Comparison of ENCODE assay signal across 8 mouse cellular contexts in the genomic region with DNA sequence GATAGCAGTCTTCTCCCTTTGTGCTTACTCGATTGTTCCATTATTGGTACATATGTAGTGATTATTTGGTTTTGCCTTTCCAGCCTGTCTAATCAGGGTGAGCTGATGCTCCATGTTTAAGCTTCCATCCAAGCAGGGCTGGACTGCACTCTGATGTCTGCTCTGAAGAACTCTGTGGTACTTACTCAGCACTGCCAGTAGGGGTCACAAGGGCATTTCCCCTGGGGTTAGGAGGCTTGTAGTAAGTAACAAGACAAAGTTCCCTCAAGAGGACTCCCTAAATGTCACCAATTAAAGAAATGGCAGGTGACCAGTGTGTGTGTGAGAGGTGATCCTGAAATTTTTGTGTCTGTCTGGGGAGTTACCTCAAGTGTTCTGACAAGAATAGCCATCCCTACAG.
DNase-seq lines count a peak whose midpoint lies in the region; ATAC-seq and TF ChIP-seq lines count a peak whose summit lies in the region.
"Had no signal": no experiment of that assay in that cellular context is flagged by ENCODE, and none has a peak within 500 bp of the region (broad histone marks: within the 10 kb centered on the region; RNA-seq: fewer than 3 reads in every experiment).

No protein-coding gene starts in this region.

- 86% methylated on average over 1 of the region's 1 CpGs for WGBS in kidney, embryonic 14.5 days

- H3K9ac ChIP-seq in kidney, embryonic 14.5 days (ENCODE audit: low read depth, low read length), result no peak overlapping the region
- no peak overlapping the region for H3K9ac ChIP-seq in MEL (ENCODE audit: control insufficient read depth, low read depth, low read length, poor library complexity, severe bottlenecking)
- H3K9ac ChIP-seq: embryonic facial prominence, embryonic 15.5 days had no signal

- no peaks in the 10 kb centered on the region for H3K36me3 ChIP-seq in kidney, embryonic 14.5 days (ENCODE audit: control insufficient read depth, insufficient read depth, low read length)
- H3K36me3 ChIP-seq in MEL (ENCODE audit: control insufficient read depth in 1 of 2, insufficient read depth in 2 of 2, low read length in 2 of 2), result no peaks in the 10 kb centered on the region
- H3K36me3 ChIP-seq: embryonic facial prominence, embryonic 15.5 days had no signal

- H3K27me3 ChIP-seq in kidney, embryonic 14.5 days (ENCODE audit: control insufficient read depth, insufficient read depth, low read length), result no peaks in the 10 kb centered on the region
- H3K27me3 ChIP-seq in MEL (ENCODE audit: control insufficient read depth in 1 of 2, insufficient read depth in 2 of 2, low read length in 2 of 2), result no peaks in the 10 kb centered on the region
- H3K27me3 ChIP-seq: embryonic facial prominence, embryonic 15.5 days had no signal

- peak; percentile 36 for TF ChIP-seq RAD21 in MEL (IDR thresholded peaks at IDR 0.05; ENCODE audit: low read depth, low read length)

- 0 out of 2 replicates have a peak, but pooled peaks have one; percentile 46 for ATAC-seq in kidney, embryonic 14.5 days (ENCODE audit: low FRiP score, low TSS enrichment)
- peak; percentile 83 for ATAC-seq in megakaryocyte-erythroid progenitor cell, adult 5-6 weeks (replicated peaks; ENCODE audit: low FRiP score, low TSS enrichment, poor library complexity, severe bottlenecking)

- TF ChIP-seq EP300 in MEL (IDR thresholded peaks at IDR 0.05; ENCODE audit: low read depth in 1 of 2, low read length in 2 of 2), result no peak

- no peak for TF ChIP-seq POLR2A in MEL (IDR thresholded peaks at IDR 0.05; ENCODE audit: control insufficient read depth in 1 of 2, insufficient read depth in 1 of 2, low read depth in 1 of 2, low read length in 2 of 2, poor library complexity in 1 of 2)

- no peak for DNase-seq in kidney, adult 8-10 months
- DNase-seq in MEL (ENCODE audit: low read depth, low spot score), result peak; percentile 9
- peak; percentile 39 for DNase-seq in embryo, embryonic 11 days
- DNase-seq in cerebellum, adult 9-10 months, result no peak
- DNase-seq in layer of hippocampus, postnatal 25 days (ENCODE audit: extremely low spot score in 1 of 2, low spot score in 1 of 2), result no peak

- no peaks in the 10 kb centered on the region for H3K9me3 ChIP-seq in kidney, embryonic 14.5 days (ENCODE audit: control insufficient read depth, low read length)
- no peaks in the 10 kb centered on the region for H3K9me3 ChIP-seq in MEL (replicated peaks; ENCODE audit: insufficient read depth, low read length)
- H3K9me3 ChIP-seq: embryonic facial prominence, embryonic 15.5 days had no signal

- TF ChIP-seq CTCF in MEL (IDR thresholded peaks at IDR 0.05 in 2 of 3, conservative IDR thresholded peaks at IDR 0.05 in 1 of 3; ENCODE audit: control insufficient read depth in 1 of 3, insufficient read depth in 1 of 3, low read depth in 2 of 3, low read length in 3 of 3, poor library complexity in 1 of 3, severe bottlenecking in 1 of 3), result peak; percentile 4 to 39 (median 7); a peak in 2 of 6 replicates

- H3K4me3 ChIP-seq in kidney, embryonic 14.5 days (ENCODE audit: low read length), result no peak overlapping the region
- no peak overlapping the region for H3K4me3 ChIP-seq in MEL (ENCODE audit: control insufficient read depth in 1 of 2, insufficient read depth in 1 of 2, low read depth in 2 of 2, low read length in 2 of 2)
- H3K4me3 ChIP-seq: embryonic facial prominence, embryonic 15.5 days had no signal

- H3K27ac ChIP-seq in kidney, embryonic 14.5 days (ENCODE audit: low read depth, low read length), result no peak overlapping the region
- H3K27ac ChIP-seq in MEL (ENCODE audit: control insufficient read depth, low read depth, low read length), result no peak overlapping the region
- H3K27ac ChIP-seq: embryonic facial prominence, embryonic 15.5 days had no signal

- H3K79me2 ChIP-seq in MEL (ENCODE audit: control insufficient read depth, insufficient read depth, low read length, poor library complexity), result no peaks in the 10 kb centered on the region

- H3K4me1 ChIP-seq in kidney, embryonic 14.5 days (ENCODE audit: control insufficient read depth, insufficient read depth, low read length), result no peaks in the 10 kb centered on the region
- no peaks in the 10 kb centered on the region for H3K4me1 ChIP-seq in MEL (ENCODE audit: control insufficient read depth in 1 of 2, insufficient read depth in 2 of 2, low read length in 2 of 2)
- H3K4me1 ChIP-seq: embryonic facial prominence, embryonic 15.5 days had no signal

- H3K4me2 ChIP-seq in kidney, embryonic 14.5 days (replicated peaks; ENCODE audit: low read depth, low read length), result no peak overlapping the region
- H3K4me2 ChIP-seq: embryonic facial prominence, embryonic 15.5 days had no signal

TF ChIP-seq in MEL, 35 proteins besides CTCF, POLR2A, EP300 and RAD21:
- no peak for TF ChIP-seq RCOR1 (IDR thresholded peaks at IDR 0.05; ENCODE audit: low read depth, low read length)
- peak; percentile 39; the same call in 1 of the 2 replicates for TF ChIP-seq SMC3 (IDR thresholded peaks at IDR 0.05; ENCODE audit: low read depth, low read length)

Comparison
In these comparisons a context has a peak if more than half of its experiments do, and no peak if none do; other contexts are left out.
1. DNase-seq: peak in MEL (single experiment) and embryo, embryonic 11 days (single experiment); none in kidney, adult 8-10 months (0 of 2), cerebellum, adult 9-10 months (single experiment) and layer of hippocampus, postnatal 25 days (0 of 2).